Mouse (Mus musculus) brown adipose tissue, adult 24 weeks (tissue): ENCODE measurements around the gene Gja1. TPM values are rescaled to one million over a fixed set of nuclear protein-coding genes. Genes with fewer than 3 reads are reported as not detected.
A peak's percentile ranks its signal among the peaks of the same experiment; 100 is the strongest.

ENCODE experiments used
- H3K27ac ChIP-seq: fragments of 200-500 bp; replicated peaks from 2 replicates; pipeline ENCODE4 v1.5.1; 2012; ENCODE audit warnings: low read depth, mild to moderate bottlenecking, low read length
- H3K4me1 ChIP-seq: fragments of 200-500 bp; 2 replicates; pipeline ENCODE4 v1.6.1; 2012; ENCODE audit warnings: low read length, mixed read lengths; ENCODE audit not compliant: control insufficient read depth, insufficient read depth, insufficient read length
- H3K4me3 ChIP-seq: fragments of 200-500 bp; 2 replicates; pipeline ENCODE4 v1.5.1; 2012; ENCODE audit warnings: low read depth, mild to moderate bottlenecking, low read length, moderate library complexity; ENCODE audit not compliant: insufficient read depth
- polyA plus RNA-seq: library from polyadenylated mRNA; stranded (reverse); fragments of >200 nt; gene quantifications from 2 replicates; pipeline ENCODE4 v1.2.4, GENCODE M21; 2012; ENCODE audit not compliant: missing spikeins, insufficient read depth, insufficient read length

Gja1 gene
- polyA plus RNA-seq, 1 experiment = 211 TPM

GRCm38 (mm10) chr10:56432390-56432709 is 55.2 kb downstream of the Gja1 start:
- H3K27ac ChIP-seq = no peak overlapping the region
- no peak overlapping the region for H3K4me3 ChIP-seq
- H3K4me1 ChIP-seq = 0 out of 2 replicates have a peak, but pooled peaks cover 2% of the 10 kb centered on the region

- 0 out of 2 replicates have a peak, but pooled peaks cover 2% of the 10 kb centered on the region for H3K4me1 ChIP-seq
- H3K4me3 ChIP-seq = peak overlapping the region; percentile 41; the same call in 1 of the 2 replicates
- H3K27ac ChIP-seq = 0 out of 2 replicates have a peak overlapping the region, but pooled peaks have one; percentile 52
These were observed 60.2 kb downstream of the Gja1 start for GRCm38 (mm10) chr10:56437290-56437689.

GRCm38 (mm10) chr10:56439638-56440037 is 62.5 kb downstream of the Gja1 start:
- H3K4me1 ChIP-seq = 0 out of 2 replicates have a peak, but pooled peaks cover 2% of the 10 kb centered on the region
- no peak overlapping the region for H3K27ac ChIP-seq

GRCm38 (mm10) chr10:56444457-56444856 is 67.3 kb downstream of the Gja1 start:
- H3K4me3 ChIP-seq = no peak overlapping the region
- no peak overlapping the region for H3K27ac ChIP-seq
- no peaks in the 10 kb centered on the region for H3K4me1 ChIP-seq

More at GRCm38 (mm10) chr10:56439638-56440037, 62.5 kb downstream of the Gja1 start:
- H3K4me3 ChIP-seq = no peak overlapping the region

- Histone ChIP-seq H3K27ac (no peak overlapping the region), H3K4me3 (no peak overlapping the region), H3K4me1 (peaks cover 4% of the 10 kb centered on the region)
These were observed 71.9 kb downstream of the Gja1 start for GRCm38 (mm10) chr10:56449030-56449429.

Other genes starting within 250 kb of the Gja1 start
- gene Tbc1d32, start 148.6 kb upstream of the Gja1 start, polyA plus RNA-seq = 6.2 and 7.4 TPM in 2 replicates